Mouse (Mus musculus) liver, embryonic 16.5 days (tissue): ENCODE measurements around the gene B4galnt1. TPM values are rescaled to one million over a fixed set of nuclear protein-coding genes. Genes with fewer than 3 reads are reported as not detected.

Experiments used
- ATAC-seq: fragments of 200-750 bp; cut with Nextera tagmentation; 2 replicates; pipeline ENCODE4 v1.8.0; 2017; ENCODE audit warnings: low read depth, mild to moderate bottlenecking, moderate number of reproducible peaks, moderate library complexity
- H3K27ac ChIP-seq: fragments of 300-500 bp; sonication (generic); 2 replicates; pipeline ENCODE4 v1.5.1; 2014; ENCODE audit warnings: mild to moderate bottlenecking, low read length
- H3K27me3 ChIP-seq: fragments of 300-500 bp; sonication (generic); 2 replicates; pipeline ENCODE4 v1.6.1; 2014; ENCODE audit warnings: low read depth, low read length, mixed read lengths; ENCODE audit not compliant: control insufficient read depth, insufficient read depth
- H3K36me3 ChIP-seq: fragments of 300-500 bp; sonication (generic); 2 replicates; pipeline ENCODE4 v1.6.1; 2014; ENCODE audit warnings: mild to moderate bottlenecking; ENCODE audit not compliant: control insufficient read depth, insufficient read depth
- H3K4me1 ChIP-seq: fragments of 300-500 bp; sonication (generic); 2 replicates; pipeline ENCODE4 v1.6.1; 2014; ENCODE audit warnings: low read depth, low read length, mixed read lengths; ENCODE audit not compliant: control insufficient read depth
- H3K4me2 ChIP-seq: fragments of 300-500 bp; sonication (generic); 2 replicates; pipeline ENCODE4 v1.6.1; 2014; ENCODE audit warnings: low read depth, low read length, mixed read lengths
- H3K4me3 ChIP-seq: fragments of 300-500 bp; sonication (generic); 2 replicates; pipeline ENCODE4 v1.5.1; 2014; ENCODE audit warnings: low read depth, mild to moderate bottlenecking, low read length
- H3K9ac ChIP-seq: fragments of 300-500 bp; sonication (generic); 2 replicates; pipeline ENCODE4 v1.6.1; 2014; ENCODE audit warnings: low read depth, low read length
- H3K9me3 ChIP-seq: fragments of 300-500 bp; sonication (generic); replicated peaks from 2 replicates; pipeline ENCODE4 v1.6.1; 2016; ENCODE audit warnings: low read length; ENCODE audit not compliant: control insufficient read depth
- WGBS: fragments of 180-500 bp; shearing (Covaris S2); extraction: QIAGEN DNeasy Blood & Tissue Kit; methylation state at CpG from one replicate; pipeline ENCODE4 v1.1.7; 2014; ENCODE audit not compliant: insufficient replicate concordance; 5-methylcytosine and 5-hydroxymethylcytosine counted together
- polyA plus RNA-seq: library from polyadenylated mRNA; unstranded; fragments of >200 nt; fragmentation: Nextera tagmentation; extraction: Ambion mirVana; gene quantifications from 2 replicates; pipeline ENCODE4 v1.2.1, GENCODE M21; 2015

The B4galnt1 gene
- polyA plus RNA-seq, 1 experiment from 2014 or later = 24.3 TPM

- no peaks in the 10 kb centered on the region for H3K36me3 ChIP-seq
- 48% methylated on average over 3 of the region's 3 CpGs for WGBS
- peak overlapping the region; percentile 77 for H3K27ac ChIP-seq
- H3K9ac ChIP-seq = no peak overlapping the region
- no peaks in the 10 kb centered on the region for H3K27me3 ChIP-seq
- no peaks in the 10 kb centered on the region for H3K9me3 ChIP-seq
- ATAC-seq = no peak
- no peak overlapping the region for H3K4me2 ChIP-seq
- peaks cover 34% of the 10 kb centered on the region for H3K4me1 ChIP-seq
- no peak overlapping the region for H3K4me3 ChIP-seq
Measured at GRCm38 (mm10) chr10:127137896-127138295, 27.1 kb upstream of the B4galnt1 start.

- Histone ChIP-seq H3K27me3 (no peaks in the 10 kb centered on the region), H3K9ac (0 out of 2 replicates have a peak overlapping the region, but pooled peaks have one; percentile 17), H3K4me2 (no peak overlapping the region), H3K36me3 (no peaks in the 10 kb centered on the region), H3K9me3 (no peaks in the 10 kb centered on the region), H3K4me3 (no peak overlapping the region), H3K27ac (peak overlapping the region; percentile 77), H3K4me1 (peaks cover 34% of the 10 kb centered on the region)
- peak; percentile 49 for ATAC-seq
- WGBS = 49% methylated on average over 18 of the region's 18 CpGs
Measured at GRCm38 (mm10) chr10:127138328-127139141, 26.5 kb upstream of the B4galnt1 start.

GRCm38 (mm10) chr10:127140971-127141370, 24.1 kb upstream of the B4galnt1 start:
- no peak overlapping the region for H3K27ac ChIP-seq
- H3K4me3 ChIP-seq = no peak overlapping the region
- no peaks in the 10 kb centered on the region for H3K36me3 ChIP-seq
- WGBS = 69% methylated on average over 11 of the region's 11 CpGs
- no peak overlapping the region for H3K9ac ChIP-seq
- H3K4me2 ChIP-seq = no peak overlapping the region
- H3K4me1 ChIP-seq = peaks cover 23% of the 10 kb centered on the region
- no peak for ATAC-seq
- no peaks in the 10 kb centered on the region for H3K9me3 ChIP-seq
- H3K27me3 ChIP-seq = no peaks in the 10 kb centered on the region

- ATAC-seq = no peak
Measured at GRCm38 (mm10) chr10:127141500-127141899, 23.5 kb upstream of the B4galnt1 start.

GRCm38 (mm10) chr10:127143228-127143627, 21.8 kb upstream of the B4galnt1 start:
- H3K9ac ChIP-seq = no peak overlapping the region
- no peak overlapping the region for H3K4me3 ChIP-seq
- no peak overlapping the region for H3K27ac ChIP-seq
- no peak for ATAC-seq
- peaks cover 8% of the 10 kb centered on the region for H3K4me1 ChIP-seq
- 75% methylated on average over 8 of the region's 8 CpGs for WGBS
- no peaks in the 10 kb centered on the region for H3K9me3 ChIP-seq
- H3K27me3 ChIP-seq = no peaks in the 10 kb centered on the region
- H3K36me3 ChIP-seq = no peaks in the 10 kb centered on the region
- H3K4me2 ChIP-seq = no peak overlapping the region

More at GRCm38 (mm10) chr10:127141500-127141899, 23.5 kb upstream of the B4galnt1 start:
- H3K9me3 ChIP-seq = no peaks in the 10 kb centered on the region
- no peak overlapping the region for H3K9ac ChIP-seq
- whole genome bisulfite sequencing = 51% methylated on average over 8 of the region's 8 CpGs
- no peak overlapping the region for H3K4me3 ChIP-seq
- H3K4me1 ChIP-seq = peaks cover 18% of the 10 kb centered on the region
- no peak overlapping the region for H3K4me2 ChIP-seq
- no peaks in the 10 kb centered on the region for H3K36me3 ChIP-seq
- H3K27ac ChIP-seq = no peak overlapping the region
- no peaks in the 10 kb centered on the region for H3K27me3 ChIP-seq

GRCm38 (mm10) chr10:127144536-127144935, 20.5 kb upstream of the B4galnt1 start:
- no peak for ATAC-seq
- no peaks in the 10 kb centered on the region for H3K9me3 ChIP-seq
- no peaks in the 10 kb centered on the region for H3K36me3 ChIP-seq
- no peaks in the 10 kb centered on the region for H3K27me3 ChIP-seq
- H3K9ac ChIP-seq = no peak overlapping the region
- H3K27ac ChIP-seq = no peak overlapping the region
- no peak overlapping the region for H3K4me3 ChIP-seq
- H3K4me1 ChIP-seq = no peaks in the 10 kb centered on the region; the same call in 1 of the 2 replicates
- 59% methylated on average over 7 of the region's 7 CpGs for WGBS
- no peak overlapping the region for H3K4me2 ChIP-seq

GRCm38 (mm10) chr10:127145303-127145702, 19.7 kb upstream of the B4galnt1 start:
- no peak overlapping the region for H3K4me3 ChIP-seq
- no peaks in the 10 kb centered on the region; the same call in 1 of the 2 replicates for H3K4me1 ChIP-seq
- no peak overlapping the region for H3K4me2 ChIP-seq
- ATAC-seq = no peak
- no peaks in the 10 kb centered on the region for H3K27me3 ChIP-seq
- no peaks in the 10 kb centered on the region for H3K36me3 ChIP-seq
- no peak overlapping the region for H3K9ac ChIP-seq
- 70% methylated on average over 5 of the region's 5 CpGs for WGBS
- H3K27ac ChIP-seq = no peak overlapping the region
- no peaks in the 10 kb centered on the region for H3K9me3 ChIP-seq

GRCm38 (mm10) chr10:127147135-127147534, 17.9 kb upstream of the B4galnt1 start:
- ATAC-seq = no peak

GRCm38 (mm10) chr10:127150471-127150872, 14.6 kb upstream of the B4galnt1 start:
- H3K4me3 ChIP-seq = no peak overlapping the region
- 0 out of 2 replicates have a peak overlapping the region, but pooled peaks have one; percentile 11 for H3K27ac ChIP-seq
- H3K36me3 ChIP-seq = no peaks in the 10 kb centered on the region
- no peaks in the 10 kb centered on the region for H3K9me3 ChIP-seq
- 57% methylated on average over 4 of the region's 4 CpGs for WGBS
- no peaks in the 10 kb centered on the region for H3K27me3 ChIP-seq
- peak; percentile 58 for ATAC-seq
- no peak overlapping the region for H3K4me2 ChIP-seq
- H3K4me1 ChIP-seq = peaks cover 7% of the 10 kb centered on the region
- H3K9ac ChIP-seq = no peak overlapping the region

More at GRCm38 (mm10) chr10:127147135-127147534, 17.9 kb upstream of the B4galnt1 start:
- no peaks in the 10 kb centered on the region for H3K36me3 ChIP-seq
- H3K4me3 ChIP-seq = no peak overlapping the region
- no peak overlapping the region for H3K27ac ChIP-seq
- H3K9ac ChIP-seq = no peak overlapping the region
- H3K4me1 ChIP-seq = peaks cover 7% of the 10 kb centered on the region
- WGBS = 62% methylated on average over 6 of the region's 6 CpGs
- H3K27me3 ChIP-seq = no peaks in the 10 kb centered on the region
- no peaks in the 10 kb centered on the region for H3K9me3 ChIP-seq
- no peak overlapping the region for H3K4me2 ChIP-seq
